Mouse (Mus musculus): ENCODE results near the gene Ccl5. TPM values are rescaled to one million over a fixed set of nuclear protein-coding genes. Genes with fewer than 3 reads are reported as not detected.

Ccl5 gene
- 1.5 TPM for polyA plus RNA-seq (2014; fragmentation: Illumina TruSeq; extraction: RNeasy Lipid Tissue Mini Kit (QIAGEN cat#74804); ENCODE audit: low read depth, low replicate concordance)

DNA sequence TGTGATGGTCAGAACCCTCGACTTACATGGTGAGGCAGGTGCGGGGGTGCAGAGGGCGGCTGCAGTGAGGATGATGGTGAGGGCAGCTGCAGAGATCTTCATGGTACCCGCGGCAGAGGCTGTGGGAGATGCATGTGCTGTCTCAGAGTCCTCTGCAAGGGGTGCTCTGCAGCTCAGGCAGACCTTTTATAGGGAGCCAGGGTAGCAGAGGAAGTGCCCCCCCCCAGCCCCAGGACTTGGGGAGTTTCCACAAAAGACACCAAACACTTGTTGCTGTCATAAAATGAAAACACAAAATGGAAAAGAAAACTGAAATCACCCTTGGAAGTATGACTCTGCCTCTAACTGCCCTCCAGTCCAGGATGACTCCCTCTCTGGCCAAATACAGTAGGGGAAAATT lies at the start of gene Ccl5:
Gene Ccl5 (minus strand): TSS at position 159 of the 400 bp plus-strand sequence.

DNA sequence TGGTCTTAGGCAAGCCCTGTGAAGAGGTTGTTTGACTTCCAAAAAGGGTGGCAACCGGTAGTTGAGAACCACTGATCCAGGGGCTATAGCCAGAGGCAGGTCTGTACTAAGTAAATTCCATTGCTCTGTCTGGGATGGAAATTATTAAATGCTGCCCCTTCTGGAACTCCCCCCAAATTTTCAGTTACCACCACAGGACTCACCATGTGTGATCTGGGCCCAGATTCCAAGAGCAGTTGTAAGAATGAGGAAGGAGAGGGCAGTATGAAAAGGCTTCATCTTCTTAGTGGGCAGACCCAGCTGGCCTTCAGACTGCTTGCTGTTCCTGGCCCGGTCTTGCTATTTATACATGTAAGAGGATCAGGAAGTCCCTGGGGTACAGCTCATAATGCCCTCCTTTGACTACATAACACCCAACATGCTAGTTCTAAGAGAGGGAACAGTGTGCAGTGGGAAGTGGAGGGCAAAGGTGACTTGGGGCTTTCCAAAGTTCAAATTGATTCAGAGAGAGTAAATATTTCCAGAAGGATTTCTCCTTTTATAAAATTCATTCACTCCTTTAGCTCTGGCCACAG lies 48.0 kb upstream of the Ccl5 start, which contains the start of gene Ccl9:
Gene Ccl9 (minus strand): TSS at position 451 of the 575 bp plus-strand sequence.

DNA sequence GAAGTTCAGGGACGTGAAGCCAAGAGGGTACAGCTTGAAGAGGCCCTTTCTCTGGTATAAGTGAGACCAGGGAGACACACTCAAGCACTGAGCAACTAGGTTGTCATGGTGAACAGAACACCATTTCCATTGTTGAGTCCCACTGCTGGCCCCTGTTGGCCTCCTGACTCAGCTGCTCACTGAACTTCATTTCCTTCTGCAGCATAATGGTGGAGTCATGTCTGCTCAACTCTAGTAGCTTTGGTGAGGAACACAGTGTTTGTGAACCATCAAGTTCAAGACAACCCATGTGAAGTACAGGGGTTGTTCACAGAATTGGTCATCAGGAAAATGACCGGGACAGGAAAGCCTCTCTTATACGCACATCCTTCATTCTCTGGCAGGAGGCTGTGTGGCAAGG lies 8.2 kb downstream of the Ccl5 start, which contains the start of gene Heatr9:
Gene Heatr9 (minus strand): TSS at position 101 of the 400 bp plus-strand sequence.

Other genes starting within 250 kb of the Ccl5 start
- gene Slfn14, start 243.8 kb downstream of the Ccl5 start, polyA plus RNA-seq (2014; fragmentation: Illumina TruSeq; extraction: RNeasy Lipid Tissue Mini Kit (QIAGEN cat#74804); ENCODE audit: low read depth, low replicate concordance): not detected
- gene Ap2b1, start 231.5 kb downstream of the Ccl5 start, polyA plus RNA-seq (2014; fragmentation: Illumina TruSeq; extraction: RNeasy Lipid Tissue Mini Kit (QIAGEN cat#74804); ENCODE audit: low read depth, low replicate concordance): 27.5 TPM
- gene Pex12, start 227.9 kb downstream of the Ccl5 start, polyA plus RNA-seq (2014; fragmentation: Illumina TruSeq; extraction: RNeasy Lipid Tissue Mini Kit (QIAGEN cat#74804); ENCODE audit: low read depth, low replicate concordance): 10.0 TPM
- 46.8 TPM for gene Rasl10b, start 121.4 kb downstream of the Ccl5 start, polyA plus RNA-seq (2014; fragmentation: Illumina TruSeq; extraction: RNeasy Lipid Tissue Mini Kit (QIAGEN cat#74804); ENCODE audit: low read depth, low replicate concordance)
- not detected for gene Gas2l2, start 101.1 kb downstream of the Ccl5 start, polyA plus RNA-seq (2014; fragmentation: Illumina TruSeq; extraction: RNeasy Lipid Tissue Mini Kit (QIAGEN cat#74804); ENCODE audit: low read depth, low replicate concordance)
- not detected for gene 1700020L24Rik, start 92.8 kb downstream of the Ccl5 start, polyA plus RNA-seq (2014; fragmentation: Illumina TruSeq; extraction: RNeasy Lipid Tissue Mini Kit (QIAGEN cat#74804); ENCODE audit: low read depth, low replicate concordance)
- gene Mmp28, start 67.4 kb downstream of the Ccl5 start, polyA plus RNA-seq (2014; fragmentation: Illumina TruSeq; extraction: RNeasy Lipid Tissue Mini Kit (QIAGEN cat#74804); ENCODE audit: low read depth, low replicate concordance): 4.7 TPM
- 52.6 TPM for gene Taf15, start 57.4 kb downstream of the Ccl5 start, polyA plus RNA-seq (2014; fragmentation: Illumina TruSeq; extraction: RNeasy Lipid Tissue Mini Kit (QIAGEN cat#74804); ENCODE audit: low read depth, low replicate concordance)
- not detected for gene Heatr9, start 8.3 kb downstream of the Ccl5 start, polyA plus RNA-seq (2014; fragmentation: Illumina TruSeq; extraction: RNeasy Lipid Tissue Mini Kit (QIAGEN cat#74804); ENCODE audit: low read depth, low replicate concordance)
- 17.8 TPM for gene Ccl9, start 48.1 kb upstream of the Ccl5 start, polyA plus RNA-seq (2014; fragmentation: Illumina TruSeq; extraction: RNeasy Lipid Tissue Mini Kit (QIAGEN cat#74804); ENCODE audit: low read depth, low replicate concordance)
- gene Ccl6, start 62.6 kb upstream of the Ccl5 start, polyA plus RNA-seq (2014; fragmentation: Illumina TruSeq; extraction: RNeasy Lipid Tissue Mini Kit (QIAGEN cat#74804); ENCODE audit: low read depth, low replicate concordance): 24.8 TPM
- not detected for gene Rpl9-ps1, start 115.1 kb upstream of the Ccl5 start, polyA plus RNA-seq (2014; fragmentation: Illumina TruSeq; extraction: RNeasy Lipid Tissue Mini Kit (QIAGEN cat#74804); ENCODE audit: low read depth, low replicate concordance)
- gene Ccl3, start 118.8 kb upstream of the Ccl5 start, polyA plus RNA-seq (2014; fragmentation: Illumina TruSeq; extraction: RNeasy Lipid Tissue Mini Kit (QIAGEN cat#74804); ENCODE audit: low read depth, low replicate concordance): 0.68 TPM
- not detected for gene Ccl4, start 132.1 kb upstream of the Ccl5 start, polyA plus RNA-seq (2014; fragmentation: Illumina TruSeq; extraction: RNeasy Lipid Tissue Mini Kit (QIAGEN cat#74804); ENCODE audit: low read depth, low replicate concordance)
- 16.2 TPM for gene Wfdc17, start 173.5 kb upstream of the Ccl5 start, polyA plus RNA-seq (2014; fragmentation: Illumina TruSeq; extraction: RNeasy Lipid Tissue Mini Kit (QIAGEN cat#74804); ENCODE audit: low read depth, low replicate concordance)
- not detected for gene Wfdc18, start 178.5 kb upstream of the Ccl5 start, polyA plus RNA-seq (2014; fragmentation: Illumina TruSeq; extraction: RNeasy Lipid Tissue Mini Kit (QIAGEN cat#74804); ENCODE audit: low read depth, low replicate concordance)
- gene Wfdc21, start 216.4 kb upstream of the Ccl5 start, polyA plus RNA-seq (2014; fragmentation: Illumina TruSeq; extraction: RNeasy Lipid Tissue Mini Kit (QIAGEN cat#74804); ENCODE audit: low read depth, low replicate concordance): not detected
- 6.2 TPM for gene Heatr6, start 223.2 kb upstream of the Ccl5 start, polyA plus RNA-seq (2014; fragmentation: Illumina TruSeq; extraction: RNeasy Lipid Tissue Mini Kit (QIAGEN cat#74804); ENCODE audit: low read depth, low replicate concordance)